Mouse (Mus musculus) olfactory bulb, adult 2 months (tissue): ENCODE results near the gene Oscar. TPM values are rescaled to one million over a fixed set of nuclear protein-coding genes. Genes with fewer than 3 reads are reported as not detected.
"Not testable (repeated sequence)": the region's sequence is repeated elsewhere in the genome, so short reads cannot be mapped to it uniquely, and the experiment has no call there.

Experiments
- H3K27ac ChIP-seq: fragments of 200-500 bp; 2 replicates; pipeline ENCODE4 v1.5.1; 2012; ENCODE audit warnings: low read depth, low read length; ENCODE audit not compliant: insufficient read depth
- H3K4me1 ChIP-seq: fragments of 200-500 bp; 2 replicates; pipeline ENCODE4 v1.6.1; 2012; ENCODE audit warnings: low read length; ENCODE audit not compliant: control insufficient read depth, insufficient read depth
- H3K4me3 ChIP-seq: fragments of 200-500 bp; 2 replicates; pipeline ENCODE4 v1.5.1; 2012; ENCODE audit warnings: mild to moderate bottlenecking, low read depth, low read length, moderate library complexity; ENCODE audit not compliant: insufficient read depth
- CTCF ChIP-seq: fragments of 200-500 bp; IDR thresholded peaks from 2 replicates; pipeline ENCODE4 v1.5.1; 2012; ENCODE audit warnings: low read depth, mild to moderate bottlenecking, low read length, moderate library complexity; ENCODE audit not compliant: insufficient read depth
- POLR2A ChIP-seq: fragments of 200-500 bp; IDR thresholded peaks from 2 replicates; pipeline ENCODE4 v1.6.1; 2012; ENCODE audit warnings: mild to moderate bottlenecking, low read depth, low read length, moderate library complexity; ENCODE audit not compliant: insufficient read depth
- WGBS: fragments of 180-500 bp; shearing (Covaris S2); methylation state at CpG from one replicate; pipeline ENCODE4 v1.1.7; 2018; 5-methylcytosine and 5-hydroxymethylcytosine counted together
- polyA plus RNA-seq: library from polyadenylated mRNA; stranded (reverse); fragments of >200 nt; gene quantifications from 2 replicates; pipeline ENCODE4 v1.2.4, GENCODE M21; 2012; ENCODE audit warnings: low replicate concordance; ENCODE audit not compliant: missing spikeins, insufficient read depth, insufficient read length

The Oscar gene
- polyA plus RNA-seq, 1 experiment: not detected

- H3K4me1 ChIP-seq: no peaks in the 10 kb centered on the region
- H3K27ac ChIP-seq: no peak overlapping the region
- WGBS: 82% methylated on average over 2 of the region's 2 CpGs
- no peak overlapping the region for H3K4me3 ChIP-seq
- no peak for TF ChIP-seq POLR2A
- TF ChIP-seq CTCF: no peak
Measured at GRCm38 (mm10) chr7:3578196-3578595, 37.8 kb downstream of the Oscar start.

GRCm38 (mm10) chr7:3576354-3577124 is 39.4 kb downstream of the Oscar start:
- H3K27ac ChIP-seq: no peak overlapping the region
- 60% methylated on average over 5 of the region's 5 CpGs for WGBS
- no peak overlapping the region for H3K4me3 ChIP-seq
- no peaks in the 10 kb centered on the region for H3K4me1 ChIP-seq
- no peak for TF ChIP-seq CTCF
- no peak for TF ChIP-seq POLR2A

GRCm38 (mm10) chr7:3574216-3574615 is 41.7 kb downstream of the Oscar start:
- Histone ChIP-seq H3K4me3 (no peak overlapping the region), H3K27ac (no peak overlapping the region), H3K4me1 (no peaks in the 10 kb centered on the region)
- TF ChIP-seq CTCF (no peak), POLR2A (no peak)
- WGBS: 56% methylated on average over 5 of the region's 5 CpGs

GRCm38 (mm10) chr7:3571847-3572246 is 44.1 kb downstream of the Oscar start:
- Histone ChIP-seq H3K27ac (no peak overlapping the region), H3K4me3 (no peak overlapping the region), H3K4me1 (no peaks in the 10 kb centered on the region)
- no peak for TF ChIP-seq CTCF
- no peak for TF ChIP-seq POLR2A
- 70% methylated on average over 1 of the region's 1 CpGs for WGBS

GRCm38 (mm10) chr7:3570580-3570979 is 45.4 kb downstream of the Oscar start:
- H3K4me3 ChIP-seq, H3K4me1 ChIP-seq: not testable (repeated sequence)
- WGBS: 92% methylated on average over 3 of the region's 3 CpGs

GRCm38 (mm10) chr7:3569725-3570124 is 46.2 kb downstream of the Oscar start:
- Histone ChIP-seq H3K4me1 (no peaks in the 10 kb centered on the region), H3K4me3 (no peak overlapping the region), H3K27ac (no peak overlapping the region)
- no peak for TF ChIP-seq CTCF
- no peak for TF ChIP-seq POLR2A
- WGBS: 70% methylated on average over 6 of the region's 6 CpGs

More at GRCm38 (mm10) chr7:3570580-3570979, 45.4 kb downstream of the Oscar start:
- H3K27ac ChIP-seq: not testable (repeated sequence)

GRCm38 (mm10) chr7:3567336-3567735 is 48.6 kb downstream of the Oscar start:
- 18% methylated on average over 2 of the region's 2 CpGs for WGBS
- TF ChIP-seq CTCF: no peak
- no peak for TF ChIP-seq POLR2A
- Histone ChIP-seq H3K4me3 (no peak overlapping the region), H3K27ac (no peak overlapping the region), H3K4me1 (no peaks in the 10 kb centered on the region)

Other genes starting within 250 kb of the Oscar start
- gene Cacng8, start 225.5 kb downstream of the Oscar start, polyA plus RNA-seq: not detected in 2 replicates
- gene Cacng6, start 192.0 kb downstream of the Oscar start, polyA plus RNA-seq: not detected in 2 replicates
- not detected in 2 replicates for gene Tarm1, start 113.5 kb downstream of the Oscar start, polyA plus RNA-seq
- gene Ndufa3, start 1.2 kb upstream of the Oscar start, polyA plus RNA-seq: not detected in 2 replicates
- not detected in 2 replicates for gene Tfpt, start 13.8 kb upstream of the Oscar start, polyA plus RNA-seq
- gene Prpf31, start 13.8 kb upstream of the Oscar start, polyA plus RNA-seq: not detected in 2 replicates
- not detected in 2 replicates for gene Cnot3, start 29.1 kb upstream of the Oscar start, polyA plus RNA-seq
- not detected in 2 replicates for gene Leng1, start 49.7 kb upstream of the Oscar start, polyA plus RNA-seq
- gene Tmc4, start 61.4 kb upstream of the Oscar start, polyA plus RNA-seq: not detected in 2 replicates
- gene Tsen34, start 76.7 kb upstream of the Oscar start, polyA plus RNA-seq: not detected in 2 replicates
- not detected in 2 replicates for gene Mboat7, start 77.4 kb upstream of the Oscar start, polyA plus RNA-seq
- gene Rps9, start 87.8 kb upstream of the Oscar start, polyA plus RNA-seq: 2,455 TPM in 1 of 2 replicates, not detected in the other
- gene Pirb, start 104.2 kb upstream of the Oscar start, polyA plus RNA-seq: not detected in 2 replicates
- gene Gm15448, start 209.5 kb upstream of the Oscar start, polyA plus RNA-seq: not detected in 2 replicates
- gene Pira2, start 228.9 kb upstream of the Oscar start, polyA plus RNA-seq: not detected in 2 replicates